Mouse (Mus musculus) MEL (cell line): Measurements from ENCODE around the gene Gpr61.

Source experiments
- BHLHE40 ChIP-seq: IDR thresholded peaks from 2 replicates; pipeline ENCODE4 v1.6.1; 2012; ENCODE audit warnings: low read depth, mild to moderate bottlenecking, inconsistent platforms, low read length, improper control_type of control experiment, borderline replicate concordance
- CTCF ChIP-seq, 3 experiments: IDR thresholded peaks in 2 of 3; conservative IDR thresholded peaks in 1 of 3; 2 replicates each; pipeline ENCODE4 v1.5.1; 2011 to 2012; ENCODE audit warnings: low read length in 3 of 3, low read depth in 2 of 3, mild to moderate bottlenecking in 2 of 3, improper control_type of control experiment in 1 of 3, inconsistent platforms in 1 of 3, mixed read lengths in 1 of 3, moderate library complexity in 1 of 3; ENCODE audit not compliant: control insufficient read depth in 1 of 3, insufficient read depth in 1 of 3, poor library complexity in 1 of 3, severe bottlenecking in 1 of 3
- ELF1 ChIP-seq: IDR thresholded peaks from 2 replicates; pipeline ENCODE4 v1.6.1; 2014; ENCODE audit warnings: low read depth, mild to moderate bottlenecking, inconsistent platforms, low read length, improper control_type of control experiment, moderate library complexity
- MAFK ChIP-seq: IDR thresholded peaks from 2 replicates; pipeline ENCODE4 v1.6.1; 2011; ENCODE audit warnings: low read depth, mild to moderate bottlenecking, low read length, improper control_type of control experiment, borderline replicate concordance
- POLR2A ChIP-seq, 2 experiments: IDR thresholded peaks; 2 replicates each; pipeline ENCODE4 v1.6.1; 2011 to 2012; ENCODE audit warnings: low read length in 2 of 2, mild to moderate bottlenecking in 2 of 2, control low read depth in 1 of 2, improper control_type of control experiment in 1 of 2, low read depth in 1 of 2, moderate library complexity in 1 of 2; ENCODE audit not compliant: control insufficient read depth in 1 of 2, insufficient read depth in 1 of 2, poor library complexity in 1 of 2
- RAD21 ChIP-seq: IDR thresholded peaks from 2 replicates; pipeline ENCODE4 v1.6.1; 2011; ENCODE audit warnings: mild to moderate bottlenecking, low read depth, low read length, improper control_type of control experiment
- USF1 ChIP-seq: IDR thresholded peaks from 2 replicates; pipeline ENCODE4 v1.6.1; 2014; ENCODE audit warnings: low read depth, mild to moderate bottlenecking, inconsistent platforms, low read length, improper control_type of control experiment, moderate library complexity
- ZC3H11A ChIP-seq: IDR thresholded peaks from 2 replicates; pipeline ENCODE4 v1.6.1; 2012; ENCODE audit warnings: low read depth, mild to moderate bottlenecking, inconsistent platforms, low read length, improper control_type of control experiment

- TF ChIP-seq MAFK (no peak), CTCF (IDR thresholded peaks at IDR 0.05 in 2 of 3, conservative IDR thresholded peaks at IDR 0.05 in 1 of 3; ENCODE audit: control insufficient read depth in 1 of 3, insufficient read depth in 1 of 3, low read depth in 2 of 3, low read length in 3 of 3, poor library complexity in 1 of 3, severe bottlenecking in 1 of 3) (no peak), ELF1 (no peak), POLR2A (IDR thresholded peaks at IDR 0.05; ENCODE audit: control insufficient read depth in 1 of 2, insufficient read depth in 1 of 2, low read depth in 1 of 2, low read length in 2 of 2, poor library complexity in 1 of 2) (no peak), RAD21 (no peak), BHLHE40 (no peak), ZC3H11A (no peak), USF1 (no peak)
Observed at GRCm38 (mm10) chr3:108131821-108132220, 22.9 kb downstream of the Gpr61 start.
